Mouse (Mus musculus) liver, embryonic 13.5 days (tissue): ENCODE data around the gene Gm42906. TPM values are rescaled to one million over a fixed set of nuclear protein-coding genes. Genes with fewer than 3 reads are reported as not detected.

ENCODE experiments used
- ATAC-seq: fragments of 200-750 bp; cut with Nextera tagmentation; 2 replicates; pipeline ENCODE4 v1.8.0; 2017; ENCODE audit warnings: low read depth, mild to moderate bottlenecking, moderate number of reproducible peaks, moderate library complexity
- DNase-seq: peaks from one replicate; pipeline ENCODE4 v3.0.0; 2022
- H3K27ac ChIP-seq: fragments of 300-500 bp; sonication (generic); 2 replicates; pipeline ENCODE4 v1.5.1; 2015; ENCODE audit warnings: moderate library complexity, mild to moderate bottlenecking, inconsistent platforms
- H3K27me3 ChIP-seq: fragments of 300-500 bp; sonication (generic); 2 replicates; pipeline ENCODE4 v1.6.1; 2015; ENCODE audit warnings: mild to moderate bottlenecking, inconsistent platforms
- H3K36me3 ChIP-seq: fragments of 300-500 bp; sonication (generic); 2 replicates; pipeline ENCODE4 v1.6.1; 2015; ENCODE audit warnings: mild to moderate bottlenecking, inconsistent platforms
- H3K4me1 ChIP-seq: fragments of 300-500 bp; sonication (generic); replicated peaks from 2 replicates; pipeline ENCODE4 v1.6.1; 2015; ENCODE audit warnings: inconsistent platforms
- H3K4me2 ChIP-seq: fragments of 300-500 bp; sonication (generic); 2 replicates; pipeline ENCODE4 v1.6.1; 2015; ENCODE audit warnings: inconsistent platforms, mild to moderate bottlenecking, moderate library complexity
- H3K4me3 ChIP-seq: fragments of 300-500 bp; sonication (generic); replicated peaks from 2 replicates; pipeline ENCODE4 v1.5.1; 2015; ENCODE audit warnings: mild to moderate bottlenecking, inconsistent platforms
- H3K9ac ChIP-seq: fragments of 300-500 bp; sonication (generic); 2 replicates; pipeline ENCODE4 v1.6.1; 2015; ENCODE audit warnings: mild to moderate bottlenecking, inconsistent platforms
- H3K9me3 ChIP-seq: fragments of 300-500 bp; sonication (generic); replicated peaks from 2 replicates; pipeline ENCODE4 v1.6.1; 2016; ENCODE audit warnings: inconsistent platforms
- WGBS: fragments of 180-500 bp; shearing (Covaris S2); methylation state at CpG from one replicate; pipeline ENCODE4 v1.1.7; 2015; ENCODE audit not compliant: insufficient replicate concordance; 5-methylcytosine and 5-hydroxymethylcytosine counted together
- polyA plus RNA-seq: library from polyadenylated mRNA; unstranded; fragments of >200 nt; fragmentation: Nextera tagmentation; extraction: Ambion mirVana; gene quantifications from 2 replicates; pipeline ENCODE4 v1.2.1, GENCODE M21; 2015

Gene Gm42906
- polyA plus RNA-seq, 1 experiment from 2014 or later = not detected

GRCm38 (mm10) chr5:151393821-151394662, 33.9 kb downstream of the Gm42906 start:
- ATAC-seq = no peak
- no peaks in the 10 kb centered on the region for H3K27me3 ChIP-seq
- DNase-seq = no peak
- H3K27ac ChIP-seq = no peak overlapping the region
- no peak overlapping the region for H3K4me2 ChIP-seq
- H3K9me3 ChIP-seq = no peaks in the 10 kb centered on the region
- H3K4me3 ChIP-seq = no peak overlapping the region
- H3K4me1 ChIP-seq = no peaks in the 10 kb centered on the region
- WGBS = 45% methylated on average over 7 of the region's 7 CpGs
- no peaks in the 10 kb centered on the region for H3K36me3 ChIP-seq
- no peak overlapping the region for H3K9ac ChIP-seq

GRCm38 (mm10) chr5:151389827-151390226, 38.1 kb downstream of the Gm42906 start:
- no peak overlapping the region for H3K9ac ChIP-seq
- H3K36me3 ChIP-seq = no peaks in the 10 kb centered on the region
- no peaks in the 10 kb centered on the region for H3K4me1 ChIP-seq
- no peak overlapping the region for H3K4me3 ChIP-seq
- H3K27ac ChIP-seq = no peak overlapping the region
- DNase-seq (no peak), ATAC-seq (no peak)
- H3K27me3 ChIP-seq = no peaks in the 10 kb centered on the region
- 84% methylated on average over 1 of the region's 1 CpGs for WGBS
- H3K4me2 ChIP-seq = no peak overlapping the region
- H3K9me3 ChIP-seq = no peaks in the 10 kb centered on the region

DNA sequence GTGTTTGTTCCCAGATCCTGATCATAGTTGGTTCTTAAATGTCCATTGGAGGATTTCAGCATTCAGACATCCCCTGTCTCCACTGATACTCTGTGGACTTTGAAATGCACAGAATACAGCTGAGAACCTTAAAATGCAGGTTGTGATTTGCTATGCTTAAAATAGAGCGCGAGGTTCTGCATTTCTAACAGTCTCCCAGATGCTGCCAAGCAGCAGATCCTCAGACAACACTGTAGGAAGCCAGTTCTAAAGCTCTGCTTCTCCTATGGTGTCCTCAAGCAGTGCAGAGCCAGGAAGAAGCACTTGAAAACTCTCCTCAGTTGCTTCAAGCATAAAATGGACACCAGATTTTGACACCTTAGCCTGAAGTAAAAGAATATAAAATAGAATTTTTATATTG, 48.1 kb downstream of the Gm42906 start:
- no peaks in the 10 kb centered on the region for H3K36me3 ChIP-seq
- no peak overlapping the region for H3K4me3 ChIP-seq
- no peaks in the 10 kb centered on the region for H3K9me3 ChIP-seq
- H3K27me3 ChIP-seq = no peaks in the 10 kb centered on the region
- ATAC-seq (no peak), DNase-seq (no peak)
- H3K4me1 ChIP-seq = no peaks in the 10 kb centered on the region
- no peak overlapping the region for H3K9ac ChIP-seq
- H3K27ac ChIP-seq = no peak overlapping the region
- 67% methylated on average over 2 of the region's 2 CpGs for WGBS
- no peak overlapping the region for H3K4me2 ChIP-seq

DNA sequence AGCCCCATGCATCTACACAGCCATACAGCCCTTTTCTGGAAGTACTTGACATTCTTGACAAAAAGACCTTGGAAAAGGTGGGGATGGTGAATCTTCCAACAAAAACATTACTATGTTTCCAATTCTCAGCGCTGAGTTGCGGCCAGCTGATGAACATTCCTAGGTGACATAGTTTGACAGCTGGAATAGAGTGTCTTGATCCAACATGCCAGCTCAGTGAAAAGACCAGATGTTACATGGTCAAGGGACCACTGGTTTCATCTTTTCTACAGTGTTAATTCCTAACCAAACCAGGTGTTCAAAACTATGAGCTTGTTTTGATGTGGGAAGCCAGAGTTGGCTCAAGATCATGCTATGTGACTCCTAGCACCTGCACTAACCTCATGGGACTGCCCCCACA, 48.8 kb downstream of the Gm42906 start:
- H3K4me3 ChIP-seq = no peak overlapping the region
- no peak overlapping the region for H3K9ac ChIP-seq
- H3K9me3 ChIP-seq = no peaks in the 10 kb centered on the region
- DNase-seq = no peak
- H3K4me1 ChIP-seq = no peaks in the 10 kb centered on the region
- no peak overlapping the region for H3K4me2 ChIP-seq
- WGBS = 82% methylated on average over 2 of the region's 2 CpGs
- no peak overlapping the region for H3K27ac ChIP-seq
- no peaks in the 10 kb centered on the region for H3K27me3 ChIP-seq
- no peaks in the 10 kb centered on the region for H3K36me3 ChIP-seq
- no peak for ATAC-seq

DNA sequence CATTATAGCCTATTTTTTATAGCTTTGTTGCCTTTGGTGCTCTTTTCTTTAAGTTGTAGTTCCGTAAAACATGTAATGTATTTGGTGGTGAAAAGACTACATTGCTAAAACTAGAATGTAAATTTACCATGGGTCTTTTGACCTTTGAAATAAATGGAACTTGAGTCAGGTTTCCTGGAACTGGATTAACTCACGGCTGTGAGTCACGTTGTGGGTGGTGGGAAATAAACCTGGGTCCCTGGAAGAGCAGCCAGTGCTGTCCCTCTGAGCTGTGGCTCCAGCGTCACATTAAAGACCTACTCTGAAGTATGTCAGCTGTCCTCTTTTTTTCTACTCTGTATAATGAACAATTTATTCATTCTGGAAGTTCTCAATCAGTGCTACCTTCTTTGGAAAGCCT, 51.0 kb downstream of the Gm42906 start:
- H3K27ac ChIP-seq = no peak overlapping the region
- no peak overlapping the region for H3K4me2 ChIP-seq
- no peaks in the 10 kb centered on the region for H3K27me3 ChIP-seq
- no peaks in the 10 kb centered on the region for H3K9me3 ChIP-seq
- no peak for DNase-seq
- H3K4me1 ChIP-seq = no peaks in the 10 kb centered on the region
- 68% methylated on average over 4 of the region's 4 CpGs for WGBS
- no peak overlapping the region for H3K9ac ChIP-seq
- no peaks in the 10 kb centered on the region for H3K36me3 ChIP-seq
- H3K4me3 ChIP-seq = no peak overlapping the region
- ATAC-seq = no peak

DNA sequence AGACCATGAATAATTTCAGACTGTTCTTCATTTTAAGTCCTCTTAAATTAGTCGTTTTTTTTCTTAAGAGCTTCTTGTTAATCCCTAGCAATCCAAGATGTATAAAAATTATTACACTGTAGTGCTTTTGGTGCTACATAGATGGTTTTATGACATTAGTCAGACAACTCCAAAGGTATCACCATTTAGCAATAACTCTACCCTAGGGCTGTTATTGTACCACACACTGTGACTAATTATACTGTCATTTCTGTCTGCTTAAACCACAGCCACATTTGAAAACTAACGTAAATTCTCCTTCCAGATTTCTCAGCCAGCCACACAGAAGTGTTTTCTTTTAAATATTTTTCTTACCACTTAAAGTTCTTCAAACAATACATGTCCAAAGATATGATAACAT, 53.1 kb downstream of the Gm42906 start:
- no peaks in the 10 kb centered on the region for H3K9me3 ChIP-seq
- ATAC-seq (no peak), DNase-seq (no peak)
- no peak overlapping the region for H3K4me2 ChIP-seq
- no peak overlapping the region for H3K9ac ChIP-seq
- 63% methylated on average over 2 of the region's 2 CpGs for WGBS
- no peak overlapping the region for H3K27ac ChIP-seq
- no peaks in the 10 kb centered on the region for H3K27me3 ChIP-seq
- peaks cover 3% of the 10 kb centered on the region for H3K4me1 ChIP-seq
- H3K36me3 ChIP-seq = no peaks in the 10 kb centered on the region
- no peak overlapping the region for H3K4me3 ChIP-seq

DNA sequence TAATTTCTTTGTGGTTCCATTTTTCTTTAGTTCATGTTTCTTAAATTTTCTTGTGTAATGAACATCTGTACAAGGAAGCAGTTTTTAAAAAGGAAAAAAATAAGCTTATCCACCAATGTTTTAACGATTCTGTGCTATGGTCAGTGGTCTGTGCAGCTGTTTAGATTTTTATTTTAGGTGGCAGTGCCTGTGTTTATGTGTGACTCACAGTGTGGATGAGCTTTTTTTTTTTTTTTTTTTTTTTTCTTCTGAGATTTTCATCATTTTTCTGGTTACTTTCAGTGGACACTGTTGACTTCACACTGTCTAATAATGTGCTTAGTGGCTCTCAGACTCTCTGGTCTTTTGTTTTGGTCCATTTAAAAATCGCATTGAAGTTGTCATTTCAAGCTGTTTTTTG, 56.8 kb downstream of the Gm42906 start:
- Histone ChIP-seq H3K9me3 (no peaks in the 10 kb centered on the region), H3K27ac (no peak overlapping the region), H3K27me3 (no peaks in the 10 kb centered on the region), H3K4me1 (peaks cover 21% of the 10 kb centered on the region), H3K4me3 (no peak overlapping the region), H3K9ac (no peak overlapping the region), H3K4me2 (no peak overlapping the region), H3K36me3 (no peaks in the 10 kb centered on the region)
- DNase-seq = no peak
- WGBS = 76% methylated on average over 2 of the region's 2 CpGs
- no peak for ATAC-seq

- Histone ChIP-seq H3K4me1 (peaks cover 21% of the 10 kb centered on the region), H3K9ac (peak overlapping the region; percentile 85), H3K36me3 (no peaks in the 10 kb centered on the region), H3K27me3 (no peaks in the 10 kb centered on the region), H3K4me2 (peak overlapping the region; percentile 90), H3K9me3 (no peaks in the 10 kb centered on the region), H3K27ac (peak overlapping the region; percentile 97), H3K4me3 (peak overlapping the region; percentile 71)
- 17% methylated on average over 5 of the region's 5 CpGs for WGBS
- ATAC-seq (no peak), DNase-seq (peak; percentile 11)
Observed at GRCm38 (mm10) chr5:151369306-151369721, 58.6 kb downstream of the Gm42906 start.

GRCm38 (mm10) chr5:151368395-151369190, 59.4 kb downstream of the Gm42906 start:
- Histone ChIP-seq H3K4me3 (peak overlapping the region; percentile 71), H3K9me3 (no peaks in the 10 kb centered on the region), H3K27me3 (no peaks in the 10 kb centered on the region), H3K9ac (peak overlapping the region; percentile 85), H3K4me2 (peak overlapping the region; percentile 90), H3K27ac (peak overlapping the region; percentile 97), H3K4me1 (peaks cover 21% of the 10 kb centered on the region), H3K36me3 (no peaks in the 10 kb centered on the region)
- peak; percentile 99 for DNase-seq
- peak; percentile 97 for ATAC-seq
- WGBS = under 1% methylated on average over 75 of the region's 75 CpGs

- H3K4me1 ChIP-seq = peaks cover 21% of the 10 kb centered on the region
- WGBS = 7% methylated on average over 16 of the region's 16 CpGs
- no peak for DNase-seq
- no peaks in the 10 kb centered on the region for H3K27me3 ChIP-seq
- H3K36me3 ChIP-seq = no peaks in the 10 kb centered on the region
- ATAC-seq = peak; percentile 0
- H3K9me3 ChIP-seq = no peaks in the 10 kb centered on the region
- peak overlapping the region; percentile 71 for H3K4me3 ChIP-seq
- peak overlapping the region; percentile 97 for H3K27ac ChIP-seq
- H3K4me2 ChIP-seq = peak overlapping the region; percentile 90
- peak overlapping the region; percentile 74 for H3K9ac ChIP-seq
Observed at GRCm38 (mm10) chr5:151367881-151368394, 60.0 kb downstream of the Gm42906 start.

- H3K36me3 ChIP-seq = no peaks in the 10 kb centered on the region
- H3K9me3 ChIP-seq = no peaks in the 10 kb centered on the region
- H3K4me2 ChIP-seq = peak overlapping the region; percentile 90
- no peaks in the 10 kb centered on the region for H3K27me3 ChIP-seq
- peaks cover 21% of the 10 kb centered on the region for H3K4me1 ChIP-seq
- ATAC-seq (no peak), DNase-seq (no peak)
- WGBS = 32% methylated on average over 1 of the region's 1 CpGs
- peak overlapping the region; percentile 71 for H3K4me3 ChIP-seq
- H3K9ac ChIP-seq = peak overlapping the region; percentile 74
- peak overlapping the region; percentile 97 for H3K27ac ChIP-seq
Observed at GRCm38 (mm10) chr5:151367317-151367716, 60.6 kb downstream of the Gm42906 start.
